Mouse (Mus musculus) limb, embryonic 12.5 days (tissue): ENCODE measurements around the gene Itsn1. TPM values are rescaled to one million over a fixed set of nuclear protein-coding genes. Genes with fewer than 3 reads are reported as not detected.

ENCODE experiments used
- ATAC-seq: fragments of 200-750 bp; cut with Nextera tagmentation; 2 replicates; pipeline ENCODE4 v1.8.0; 2017; ENCODE audit warnings: low read depth, moderate TSS enrichment; ENCODE audit not compliant: insufficient number of reproducible peaks, insufficient read depth, low FRiP score, low TSS enrichment
- H3K27ac ChIP-seq: fragments of 300-500 bp; sonication (generic); 2 replicates; pipeline ENCODE4 v1.5.1; 2016; ENCODE audit warnings: mild to moderate bottlenecking, moderate library complexity
- H3K27me3 ChIP-seq: fragments of 300-500 bp; sonication (generic); 2 replicates; pipeline ENCODE4 v1.6.1; 2016; ENCODE audit warnings: mild to moderate bottlenecking, moderate library complexity
- H3K36me3 ChIP-seq: fragments of 300-500 bp; sonication (generic); 2 replicates; pipeline ENCODE4 v1.6.1; 2016; ENCODE audit warnings: mild to moderate bottlenecking, moderate library complexity
- H3K4me1 ChIP-seq: fragments of 300-500 bp; sonication (generic); replicated peaks from 2 replicates; pipeline ENCODE4 v1.6.1; 2016
- H3K4me2 ChIP-seq: fragments of 300-500 bp; sonication (generic); 2 replicates; pipeline ENCODE4 v1.6.1; 2016; ENCODE audit warnings: mild to moderate bottlenecking, moderate library complexity
- H3K4me3 ChIP-seq: fragments of 300-500 bp; sonication (generic); replicated peaks from 2 replicates; pipeline ENCODE4 v1.5.1; 2016; ENCODE audit warnings: mild to moderate bottlenecking
- H3K9ac ChIP-seq: fragments of 300-500 bp; sonication (generic); replicated peaks from 2 replicates; pipeline ENCODE4 v1.6.1; 2016; ENCODE audit warnings: mild to moderate bottlenecking, moderate library complexity
- H3K9me3 ChIP-seq: fragments of 300-500 bp; sonication (generic); 2 replicates; pipeline ENCODE4 v1.6.1; 2016; ENCODE audit warnings: mild to moderate bottlenecking, moderate library complexity
- WGBS: fragments of 180-500 bp; shearing (Covaris S2); methylation state at CpG from one replicate; pipeline ENCODE4 v1.1.7; 2016; 5-methylcytosine and 5-hydroxymethylcytosine counted together
- polyA plus RNA-seq: library from polyadenylated mRNA; unstranded; fragments of >200 nt; fragmentation: Nextera tagmentation; extraction: Ambion mirVana; gene quantifications from 2 replicates; pipeline ENCODE4 v1.2.1, GENCODE M21; 2016

Itsn1 gene
- polyA plus RNA-seq, 1 experiment from 2014 or later: 39.8 TPM

GRCm38 (mm10) chr16:91932843-91933518, 203.9 kb downstream of the Itsn1 start:
- Histone ChIP-seq H3K9ac (0 out of 2 replicates have a peak overlapping the region, but pooled peaks have one; percentile 4), H3K4me3 (no peak overlapping the region), H3K36me3 (peaks cover 20% of the 10 kb centered on the region), H3K27me3 (no peaks in the 10 kb centered on the region), H3K4me2 (no peak overlapping the region), H3K27ac (no peak overlapping the region), H3K4me1 (peaks cover 13% of the 10 kb centered on the region), H3K9me3 (no peaks in the 10 kb centered on the region)
- WGBS: 52% methylated on average over 8 of the region's 10 CpGs
- no peak for ATAC-seq

GRCm38 (mm10) chr16:91935108-91935507, 206.0 kb downstream of the Itsn1 start:
- WGBS: 38% methylated on average over 8 of the region's 8 CpGs
- Histone ChIP-seq H3K36me3 (no peaks in the 10 kb centered on the region), H3K4me1 (peaks cover 10% of the 10 kb centered on the region), H3K4me2 (no peak overlapping the region), H3K27ac (no peak overlapping the region), H3K27me3 (0 out of 2 replicates have a peak, but pooled peaks cover under 1% of the 10 kb centered on the region), H3K4me3 (no peak overlapping the region), H3K9ac (no peak overlapping the region), H3K9me3 (no peaks in the 10 kb centered on the region)
- ATAC-seq: no peak

- H3K9me3 ChIP-seq: no peaks in the 10 kb centered on the region
- 43% methylated on average over 8 of the region's 8 CpGs for WGBS
- ATAC-seq: no peak
- no peak overlapping the region for H3K4me3 ChIP-seq
- H3K36me3 ChIP-seq: no peaks in the 10 kb centered on the region
- no peak overlapping the region for H3K4me2 ChIP-seq
- peaks cover 4% of the 10 kb centered on the region; the same call in 1 of the 2 replicates for H3K4me1 ChIP-seq
- H3K27ac ChIP-seq: no peak overlapping the region
- 0 out of 2 replicates have a peak, but pooled peaks cover 4% of the 10 kb centered on the region for H3K27me3 ChIP-seq
- no peak overlapping the region for H3K9ac ChIP-seq
These were observed 206.6 kb downstream of the Itsn1 start for GRCm38 (mm10) chr16:91935726-91936125.

- H3K36me3 ChIP-seq: no peaks in the 10 kb centered on the region
These were observed 207.4 kb downstream of the Itsn1 start for GRCm38 (mm10) chr16:91936340-91937030.

GRCm38 (mm10) chr16:91937281-91937680, 208.2 kb downstream of the Itsn1 start:
- Histone ChIP-seq H3K27ac (no peak overlapping the region), H3K36me3 (no peaks in the 10 kb centered on the region), H3K4me1 (0 out of 2 replicates have a peak, but pooled peaks cover 3% of the 10 kb centered on the region), H3K4me2 (no peak overlapping the region), H3K9ac (no peak overlapping the region), H3K27me3 (0 out of 2 replicates have a peak, but pooled peaks cover 4% of the 10 kb centered on the region), H3K9me3 (no peaks in the 10 kb centered on the region), H3K4me3 (no peak overlapping the region)
- no peak for ATAC-seq
- 91% methylated on average over 11 of the region's 11 CpGs for WGBS

More at GRCm38 (mm10) chr16:91936340-91937030, 207.4 kb downstream of the Itsn1 start:
- Histone ChIP-seq H3K27ac (no peak overlapping the region), H3K27me3 (0 out of 2 replicates have a peak, but pooled peaks cover 4% of the 10 kb centered on the region), H3K4me3 (no peak overlapping the region), H3K9ac (no peak overlapping the region), H3K4me1 (0 out of 2 replicates have a peak, but pooled peaks cover 3% of the 10 kb centered on the region), H3K9me3 (no peaks in the 10 kb centered on the region), H3K4me2 (no peak overlapping the region)
- 50% methylated on average over 10 of the region's 10 CpGs for WGBS
- no peak for ATAC-seq

- Histone ChIP-seq H3K4me3 (no peak overlapping the region), H3K36me3 (no peaks in the 10 kb centered on the region), H3K27ac (no peak overlapping the region), H3K4me1 (0 out of 2 replicates have a peak, but pooled peaks cover 3% of the 10 kb centered on the region), H3K9me3 (no peaks in the 10 kb centered on the region), H3K9ac (no peak overlapping the region), H3K4me2 (no peak overlapping the region), H3K27me3 (0 out of 2 replicates have a peak, but pooled peaks cover 4% of the 10 kb centered on the region)
- 69% methylated on average over 5 of the region's 5 CpGs for WGBS
- no peak for ATAC-seq
These were observed 209.1 kb downstream of the Itsn1 start for GRCm38 (mm10) chr16:91938141-91938540.

- Histone ChIP-seq H3K4me3 (no peak overlapping the region), H3K9ac (no peak overlapping the region), H3K36me3 (no peaks in the 10 kb centered on the region), H3K4me1 (0 out of 2 replicates have a peak, but pooled peaks cover 3% of the 10 kb centered on the region), H3K4me2 (no peak overlapping the region), H3K9me3 (no peaks in the 10 kb centered on the region), H3K27ac (no peak overlapping the region), H3K27me3 (0 out of 2 replicates have a peak, but pooled peaks cover 4% of the 10 kb centered on the region)
- WGBS: 67% methylated on average over 6 of the region's 6 CpGs
- ATAC-seq: no peak
These were observed 211.6 kb downstream of the Itsn1 start for GRCm38 (mm10) chr16:91940726-91941125.

GRCm38 (mm10) chr16:91942201-91942600, 213.1 kb downstream of the Itsn1 start:
- 85% methylated on average over 14 of the region's 14 CpGs for WGBS
- no peak for ATAC-seq

GRCm38 (mm10) chr16:91946261-91946660, 217.2 kb downstream of the Itsn1 start:
- WGBS: 89% methylated on average over 10 of the region's 10 CpGs
- no peak for ATAC-seq

More at GRCm38 (mm10) chr16:91942201-91942600, 213.1 kb downstream of the Itsn1 start:
- no peaks in the 10 kb centered on the region for H3K9me3 ChIP-seq
- H3K9ac ChIP-seq: no peak overlapping the region
- no peak overlapping the region for H3K27ac ChIP-seq
- H3K4me1 ChIP-seq: no peaks in the 10 kb centered on the region
- H3K36me3 ChIP-seq: no peaks in the 10 kb centered on the region
- 0 out of 2 replicates have a peak, but pooled peaks cover 4% of the 10 kb centered on the region for H3K27me3 ChIP-seq
- H3K4me3 ChIP-seq: no peak overlapping the region
- no peak overlapping the region for H3K4me2 ChIP-seq

GRCm38 (mm10) chr16:91947093-91947492, 218.0 kb downstream of the Itsn1 start:
- no peak overlapping the region for H3K4me3 ChIP-seq

More at GRCm38 (mm10) chr16:91946261-91946660, 217.2 kb downstream of the Itsn1 start:
- H3K27ac ChIP-seq: no peak overlapping the region
- H3K4me1 ChIP-seq: no peaks in the 10 kb centered on the region
- H3K4me3 ChIP-seq: no peak overlapping the region
- H3K36me3 ChIP-seq: no peaks in the 10 kb centered on the region
- H3K4me2 ChIP-seq: no peak overlapping the region
- H3K27me3 ChIP-seq: no peaks in the 10 kb centered on the region
- no peak overlapping the region for H3K9ac ChIP-seq
- no peaks in the 10 kb centered on the region for H3K9me3 ChIP-seq

GRCm38 (mm10) chr16:91953967-91954366, 224.9 kb downstream of the Itsn1 start:
- H3K4me3 ChIP-seq: no peak overlapping the region
- no peak for ATAC-seq
- no peaks in the 10 kb centered on the region for H3K4me1 ChIP-seq
- no peaks in the 10 kb centered on the region for H3K27me3 ChIP-seq
- no peaks in the 10 kb centered on the region for H3K36me3 ChIP-seq
- H3K27ac ChIP-seq: no peak overlapping the region
- no peak overlapping the region for H3K4me2 ChIP-seq
- no peak overlapping the region for H3K9ac ChIP-seq
- 94% methylated on average over 4 of the region's 4 CpGs for WGBS
- H3K9me3 ChIP-seq: peaks cover 11% of the 10 kb centered on the region; the same call in 1 of the 2 replicates

More at GRCm38 (mm10) chr16:91947093-91947492, 218.0 kb downstream of the Itsn1 start:
- Histone ChIP-seq H3K36me3 (no peaks in the 10 kb centered on the region), H3K9me3 (no peaks in the 10 kb centered on the region), H3K27ac (no peak overlapping the region), H3K4me2 (no peak overlapping the region), H3K27me3 (no peaks in the 10 kb centered on the region), H3K4me1 (no peaks in the 10 kb centered on the region), H3K9ac (no peak overlapping the region)
- WGBS: 86% methylated on average over 11 of the region's 11 CpGs
- no peak for ATAC-seq
